Mouse (Mus musculus): ENCODE data around the gene Rnf185. TPM values are rescaled to one million over a fixed set of nuclear protein-coding genes. Genes with fewer than 3 reads are reported as not detected.

The Rnf185 gene
- polyA plus RNA-seq, 1 experiment: 30.9 TPM

DNA sequence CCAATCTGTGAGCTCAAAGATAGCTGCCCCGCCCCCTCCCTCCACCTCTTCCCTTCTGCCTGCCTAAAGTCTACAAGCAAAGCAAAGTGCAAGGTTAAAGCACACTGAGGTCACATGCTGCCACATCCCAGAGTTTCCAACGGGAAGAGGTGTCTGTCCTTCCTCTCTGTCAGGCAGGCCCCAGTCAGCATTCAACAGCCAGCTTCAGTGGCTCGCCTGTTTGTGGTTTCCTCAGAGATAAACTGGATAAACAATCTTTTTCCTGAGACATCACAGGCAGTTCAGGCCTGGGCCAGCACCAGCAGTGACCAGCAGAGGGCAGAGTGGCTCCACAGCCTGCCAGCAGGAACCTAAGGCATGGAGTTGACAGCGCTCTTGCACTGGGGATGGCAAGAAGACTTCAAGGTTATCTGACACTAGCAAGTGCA is 65.2 kb downstream of the Rnf185 start:
- no peak overlapping the region for H3K4me3 ChIP-seq (ENCODE audit: insufficient read depth, low read length)
- TF ChIP-seq CTCF (IDR thresholded peaks at IDR 0.05; ENCODE audit: borderline replicate concordance, insufficient read depth, low read length) (peak; percentile 98), POLR2A (IDR thresholded peaks at IDR 0.05; ENCODE audit: low read depth, low read length) (no peak)
- no peaks in the 10 kb centered on the region for H3K4me1 ChIP-seq (ENCODE audit: control insufficient read depth, insufficient read depth, low read length)
- H3K27ac ChIP-seq (ENCODE audit: insufficient read depth, low read length): no peak overlapping the region

DNA sequence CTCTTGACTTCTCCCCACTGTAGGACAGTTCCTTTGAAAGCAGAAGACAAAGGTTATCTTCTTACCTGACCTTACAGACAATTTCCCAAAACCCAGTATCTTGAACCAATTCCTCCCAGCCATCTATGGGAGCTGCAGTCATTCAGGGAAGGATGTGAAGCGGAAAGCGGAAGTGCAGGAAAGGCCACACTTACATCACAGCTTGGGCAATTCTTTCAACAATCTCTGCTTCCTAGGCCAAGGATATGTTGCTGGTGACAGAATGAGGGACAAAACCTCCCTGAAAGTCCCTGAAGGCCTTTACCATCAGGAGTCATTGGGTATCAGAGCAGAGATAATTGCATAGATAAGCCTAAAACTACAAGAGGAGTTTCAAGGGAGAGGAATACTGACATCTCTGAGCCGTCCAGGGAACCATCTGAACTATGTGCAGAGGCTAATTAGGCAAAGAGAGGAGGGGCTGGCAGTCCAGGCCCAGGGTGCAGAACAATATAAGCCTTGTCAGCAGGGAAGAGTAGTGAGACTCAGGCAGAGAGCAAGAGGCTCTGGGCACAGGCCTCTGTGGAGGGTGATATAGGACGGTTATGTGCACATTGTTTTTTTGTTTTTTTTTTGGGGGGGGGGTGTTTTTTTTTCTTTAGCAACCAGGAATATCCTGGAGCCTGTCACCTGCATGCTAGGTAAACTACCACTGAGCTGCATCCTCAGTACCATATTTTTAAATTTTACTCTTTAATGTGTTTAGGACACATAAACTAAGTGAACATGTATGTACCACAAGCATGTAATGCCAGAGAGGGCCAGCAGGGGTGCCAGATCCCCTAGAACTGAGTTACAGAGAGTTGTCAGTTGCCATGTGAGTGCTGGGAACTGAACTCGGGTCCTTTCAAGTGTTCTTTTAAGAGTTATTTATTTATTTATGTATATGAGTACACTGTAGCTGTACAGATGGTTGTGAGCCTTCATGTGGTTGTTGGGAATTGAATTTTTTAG is 69.3 kb downstream of the Rnf185 start:
- H3K4me3 ChIP-seq (ENCODE audit: insufficient read depth, low read length): no peak overlapping the region
- H3K27ac ChIP-seq (ENCODE audit: insufficient read depth, low read length): no peak overlapping the region
- no peaks in the 10 kb centered on the region for H3K4me1 ChIP-seq (ENCODE audit: control insufficient read depth, insufficient read depth, low read length)
- TF ChIP-seq CTCF (IDR thresholded peaks at IDR 0.05; ENCODE audit: borderline replicate concordance, insufficient read depth, low read length): no peak
- no peak for TF ChIP-seq POLR2A (IDR thresholded peaks at IDR 0.05; ENCODE audit: low read depth, low read length)

DNA sequence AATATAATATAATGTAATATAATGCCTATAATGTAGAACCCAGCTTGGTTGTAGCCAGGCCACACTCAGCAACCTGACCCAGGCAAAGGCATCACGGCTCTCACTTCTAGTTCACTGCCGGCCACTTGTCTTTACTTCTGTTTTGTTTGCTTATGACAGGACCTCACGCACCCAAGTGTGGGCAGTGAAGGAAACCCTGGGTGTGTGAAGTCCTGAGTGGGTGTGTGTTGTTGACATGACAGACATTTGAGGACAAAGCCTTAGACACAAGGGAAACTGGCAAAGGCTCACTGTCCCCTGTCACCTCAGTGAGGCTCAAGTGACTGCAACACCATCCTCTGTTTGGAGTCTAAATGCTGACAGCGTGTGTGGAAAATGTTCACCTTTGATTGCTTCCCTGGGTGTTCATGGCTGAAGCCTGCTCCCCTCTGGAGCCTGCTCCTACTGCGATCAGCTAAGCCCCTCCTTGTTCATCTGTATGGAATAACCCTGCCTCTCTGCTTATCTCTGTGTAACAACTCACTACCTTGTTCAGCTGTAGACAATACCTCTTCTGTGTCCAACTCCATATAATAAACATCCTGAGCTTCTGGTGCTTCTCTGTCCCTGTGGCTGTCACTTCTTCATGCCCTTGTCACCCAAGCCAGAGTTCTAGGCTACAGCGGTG is 70.9 kb downstream of the Rnf185 start:
- no peak overlapping the region for H3K4me3 ChIP-seq (ENCODE audit: insufficient read depth, low read length)
- no peak overlapping the region for H3K27ac ChIP-seq (ENCODE audit: insufficient read depth, low read length)
- TF ChIP-seq POLR2A (IDR thresholded peaks at IDR 0.05; ENCODE audit: low read depth, low read length) (no peak), CTCF (IDR thresholded peaks at IDR 0.05; ENCODE audit: borderline replicate concordance, insufficient read depth, low read length) (no peak)
- no peaks in the 10 kb centered on the region for H3K4me1 ChIP-seq (ENCODE audit: control insufficient read depth, insufficient read depth, low read length)

DNA sequence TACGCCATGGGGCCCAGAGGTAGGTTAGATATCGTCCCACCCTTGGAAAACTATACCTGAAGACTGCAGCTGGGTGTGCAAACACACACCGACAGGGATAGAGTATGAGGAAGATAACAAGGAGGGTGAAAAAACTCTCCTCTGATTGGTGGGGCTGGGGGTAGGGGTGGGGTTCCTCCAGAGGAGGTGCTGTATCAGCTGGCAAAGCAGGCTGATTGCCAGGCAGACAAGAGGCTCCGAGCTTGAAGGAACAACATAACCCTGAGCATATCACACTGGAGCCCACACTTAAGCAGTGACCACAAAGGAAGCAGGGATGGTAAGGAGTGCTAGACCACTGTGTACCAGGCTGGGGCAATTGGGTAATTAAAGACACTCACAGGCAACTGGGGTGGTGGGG is 72.7 kb downstream of the Rnf185 start:
- peaks cover 9% of the 10 kb centered on the region; the same call in 1 of the 2 replicates for H3K4me1 ChIP-seq (ENCODE audit: control insufficient read depth, insufficient read depth, low read length)
- TF ChIP-seq POLR2A (IDR thresholded peaks at IDR 0.05; ENCODE audit: low read depth, low read length) (no peak), CTCF (IDR thresholded peaks at IDR 0.05; ENCODE audit: borderline replicate concordance, insufficient read depth, low read length) (no peak)
- H3K27ac ChIP-seq (ENCODE audit: insufficient read depth, low read length): no peak overlapping the region

DNA sequence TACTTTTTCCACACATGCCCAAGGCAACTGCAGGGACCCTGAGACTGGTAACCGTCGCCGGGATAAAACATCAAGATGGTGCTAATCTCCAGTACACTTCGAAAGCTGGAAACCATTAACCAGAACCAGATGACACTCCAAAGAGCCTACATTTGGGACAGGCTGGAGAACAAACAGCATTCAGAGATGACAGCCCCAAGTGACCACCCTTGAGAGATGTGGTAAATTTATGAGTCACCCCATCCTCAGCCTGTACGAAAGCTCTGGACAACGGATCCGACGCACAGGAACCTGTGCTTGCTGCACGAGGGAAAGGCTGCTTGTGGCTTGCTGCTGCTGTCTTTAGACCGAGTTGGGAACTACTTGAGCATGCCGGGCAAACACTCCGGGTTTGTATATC is 77.4 kb downstream of the Rnf185 start:
- TF ChIP-seq CTCF (IDR thresholded peaks at IDR 0.05; ENCODE audit: borderline replicate concordance, insufficient read depth, low read length) (no peak), POLR2A (IDR thresholded peaks at IDR 0.05; ENCODE audit: low read depth, low read length) (0 out of 2 replicates have a peak, but pooled peaks have one; percentile 25)
- peaks cover 17% of the 10 kb centered on the region for H3K4me1 ChIP-seq (ENCODE audit: control insufficient read depth, insufficient read depth, low read length)
- H3K4me3 ChIP-seq (ENCODE audit: insufficient read depth, low read length): no peak overlapping the region
- peak overlapping the region; percentile 98 for H3K27ac ChIP-seq (ENCODE audit: insufficient read depth, low read length)

More for the DNA sequence above, 72.7 kb downstream of the Rnf185 start:
- H3K4me3 ChIP-seq (ENCODE audit: insufficient read depth, low read length): no peak overlapping the region

DNA sequence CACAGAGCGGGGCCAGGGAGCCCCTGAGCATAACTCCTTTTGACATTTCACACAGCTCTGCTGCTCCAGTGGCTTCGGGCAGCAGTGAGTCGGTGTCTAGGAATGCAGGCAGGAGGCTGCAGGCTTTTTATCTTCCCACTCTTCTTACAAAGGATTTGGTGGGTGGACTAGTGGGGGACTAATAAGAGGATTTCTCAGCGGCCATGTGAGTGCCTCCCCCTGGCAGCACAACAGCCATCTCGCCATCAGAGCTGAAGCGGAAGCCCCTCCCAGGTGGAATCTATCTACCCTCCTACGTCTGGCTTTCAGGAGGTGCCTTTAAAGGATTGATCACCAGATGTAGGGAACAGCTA is 77.9 kb downstream of the Rnf185 start:
- Histone ChIP-seq H3K4me3 (ENCODE audit: insufficient read depth, low read length) (no peak overlapping the region), H3K27ac (ENCODE audit: insufficient read depth, low read length) (peak overlapping the region; percentile 98), H3K4me1 (ENCODE audit: control insufficient read depth, insufficient read depth, low read length) (peaks cover 17% of the 10 kb centered on the region)
- TF ChIP-seq POLR2A (IDR thresholded peaks at IDR 0.05; ENCODE audit: low read depth, low read length) (peak; percentile 41; the same call in 1 of the 2 replicates), CTCF (IDR thresholded peaks at IDR 0.05; ENCODE audit: borderline replicate concordance, insufficient read depth, low read length) (no peak)

DNA sequence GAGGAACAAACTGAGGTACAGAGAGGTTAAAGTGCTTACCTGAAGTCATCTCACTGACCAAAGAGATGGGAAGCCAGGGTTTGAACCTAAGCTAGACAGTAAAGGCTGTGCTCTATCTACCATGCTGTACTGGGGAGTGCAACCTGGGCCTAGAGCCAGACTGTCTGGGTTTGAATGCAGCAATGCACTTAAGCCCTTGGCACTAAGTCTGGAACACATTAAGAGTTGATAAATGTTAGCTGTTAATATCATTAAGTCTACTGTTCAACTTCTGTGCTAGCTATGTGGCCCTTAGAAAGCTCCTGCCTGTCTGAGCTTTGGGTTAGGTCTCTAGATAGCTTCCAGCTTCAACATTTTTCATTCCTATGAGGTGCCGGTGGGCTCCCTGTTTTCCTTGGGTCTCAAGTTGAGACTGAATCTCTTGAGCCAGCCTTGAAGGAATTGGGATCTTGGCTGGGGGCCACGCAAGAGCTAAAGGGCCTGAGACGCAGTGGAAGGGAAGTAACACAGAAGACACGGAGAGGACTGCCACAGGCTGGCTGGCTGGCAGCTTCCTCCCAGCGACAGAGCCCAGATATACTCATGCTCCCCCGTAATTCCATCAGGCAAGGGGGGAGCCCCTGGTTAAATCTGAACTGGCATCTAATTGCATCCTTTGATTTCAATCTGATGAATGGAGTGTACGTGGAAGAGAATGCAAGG is 78.4 kb downstream of the Rnf185 start:
- Histone ChIP-seq H3K27ac (ENCODE audit: insufficient read depth, low read length) (peak overlapping the region; percentile 98), H3K4me1 (ENCODE audit: control insufficient read depth, insufficient read depth, low read length) (peaks cover 17% of the 10 kb centered on the region), H3K4me3 (ENCODE audit: insufficient read depth, low read length) (no peak overlapping the region)
- no peak for TF ChIP-seq POLR2A (IDR thresholded peaks at IDR 0.05; ENCODE audit: low read depth, low read length)
- TF ChIP-seq CTCF (IDR thresholded peaks at IDR 0.05; ENCODE audit: borderline replicate concordance, insufficient read depth, low read length): no peak

DNA sequence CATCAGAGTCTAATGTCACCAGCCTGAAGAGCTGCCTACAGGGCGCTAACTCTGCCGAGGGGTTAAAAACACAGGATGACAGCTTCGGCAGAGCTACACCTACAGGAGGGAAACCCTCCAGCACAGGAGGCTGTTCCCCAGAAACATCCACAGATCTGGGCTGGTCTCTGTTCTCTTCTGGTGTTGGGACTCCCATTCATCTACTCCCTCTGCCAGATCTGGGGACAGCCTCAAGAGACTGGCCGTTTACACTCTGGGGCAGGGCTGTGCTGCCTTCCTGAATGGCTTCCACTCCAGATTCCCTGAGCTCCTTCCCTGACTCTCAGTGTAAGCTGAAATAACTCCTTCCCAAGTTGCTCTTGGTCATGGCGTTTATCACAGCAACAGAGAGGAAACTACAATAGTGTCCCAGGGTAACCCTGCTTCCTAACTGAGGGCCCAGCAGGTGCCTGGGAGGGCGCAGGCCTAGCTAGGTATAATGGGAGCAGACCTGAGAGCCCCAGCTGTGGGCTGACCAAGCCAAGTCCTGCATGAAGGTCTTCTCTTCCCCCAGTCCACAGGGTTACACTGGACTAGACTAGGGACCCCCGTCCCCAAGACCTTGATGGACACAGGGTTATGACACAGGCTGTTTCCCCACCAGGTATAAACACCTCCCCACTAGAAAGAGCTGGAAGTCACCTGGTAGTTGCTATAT is 80.4 kb downstream of the Rnf185 start:
- Histone ChIP-seq H3K4me1 (ENCODE audit: control insufficient read depth, insufficient read depth, low read length) (peaks cover 17% of the 10 kb centered on the region), H3K27ac (ENCODE audit: insufficient read depth, low read length) (peak overlapping the region; percentile 25), H3K4me3 (ENCODE audit: insufficient read depth, low read length) (peak overlapping the region; percentile 33)
- TF ChIP-seq POLR2A (IDR thresholded peaks at IDR 0.05; ENCODE audit: low read depth, low read length) (no peak), CTCF (IDR thresholded peaks at IDR 0.05; ENCODE audit: borderline replicate concordance, insufficient read depth, low read length) (no peak)

Measured in embryonic fibroblast, embryonic 13.5 days (primary cell).